Mouse (Mus musculus): Measurements from ENCODE around the gene Tmem81. TPM values are rescaled to one million over a fixed set of nuclear protein-coding genes. Genes with fewer than 3 reads are reported as not detected.

Gene Tmem81
- polyA plus RNA-seq, 1 experiment: 1.9 TPM

DNA sequence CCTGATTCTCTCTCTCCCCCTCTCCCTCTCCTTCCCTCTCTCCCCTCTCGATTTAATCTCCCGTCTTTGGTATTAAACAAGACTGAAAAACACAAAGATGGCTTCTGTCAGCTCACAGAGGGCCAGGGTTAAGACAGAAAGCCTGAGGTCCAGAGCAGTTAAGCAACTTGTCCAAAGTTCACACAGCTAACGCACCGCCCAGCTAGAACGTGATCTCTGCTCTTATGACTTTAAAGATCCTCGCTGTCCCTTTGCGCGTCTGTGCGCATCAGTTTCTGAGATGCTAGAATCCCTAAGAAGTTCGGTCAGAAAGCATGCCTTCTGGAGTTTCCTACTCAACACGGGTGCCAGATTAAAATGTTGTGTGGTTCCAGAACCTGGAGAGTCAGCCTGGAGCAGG, 13.7 kb downstream of the Tmem81 start:
- H3K27me3 ChIP-seq (ENCODE audit: control insufficient read depth, insufficient read depth, insufficient read length): peaks cover 61% of the 10 kb centered on the region
- H3K4me3 ChIP-seq: no peak overlapping the region
- H3K4me2 ChIP-seq (ENCODE audit: low read depth): no peak overlapping the region
- H3K36me3 ChIP-seq (ENCODE audit: control insufficient read depth, insufficient read depth): no peaks in the 10 kb centered on the region
- no peak overlapping the region for H3ac ChIP-seq (ENCODE audit: control insufficient read depth, insufficient read length)
- TF ChIP-seq SRF (IDR thresholded peaks at IDR 0.05; ENCODE audit: control insufficient read depth, insufficient read length, low read depth) (no peak), USF1 (IDR thresholded peaks at IDR 0.05; ENCODE audit: low read depth) (no peak), TCF3 (IDR thresholded peaks at IDR 0.05; ENCODE audit: insufficient read length, low read depth) (no peak), MYOD1 (IDR thresholded peaks at IDR 0.05; ENCODE audit: control insufficient read depth in 1 of 3, insufficient read length in 2 of 3, low read depth in 2 of 3) (no peak), REST (IDR thresholded peaks at IDR 0.05; ENCODE audit: insufficient read depth, insufficient read length) (no peak)
- H3K79me2 ChIP-seq (ENCODE audit: control insufficient read depth, insufficient read depth): no peaks in the 10 kb centered on the region

DNA sequence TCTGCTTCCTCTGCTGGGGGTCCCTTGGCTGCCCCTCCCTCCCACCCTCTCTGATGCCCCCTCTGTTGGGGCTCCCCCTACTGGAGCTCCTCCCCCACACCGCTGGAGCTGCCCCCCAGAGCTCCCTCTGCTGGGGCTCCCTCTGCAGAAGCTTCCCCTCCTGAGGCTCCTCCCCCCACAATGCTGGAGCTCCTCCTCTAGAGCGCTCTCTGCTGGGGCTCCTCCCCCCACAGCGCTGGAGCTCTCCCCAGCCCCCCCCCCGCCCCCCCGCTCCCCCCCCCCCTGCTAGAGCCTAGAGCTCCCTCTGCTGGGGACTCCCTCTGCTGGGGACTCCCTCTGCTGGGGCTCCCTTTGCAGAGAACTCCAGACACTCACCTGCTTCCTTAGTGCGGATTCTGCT, 14.7 kb downstream of the Tmem81 start:
- H3K36me3 ChIP-seq (ENCODE audit: control insufficient read depth, insufficient read depth): no peaks in the 10 kb centered on the region
- H3K4me2 ChIP-seq (ENCODE audit: low read depth): no peak overlapping the region
- H3K4me3 ChIP-seq: no peak overlapping the region
- no peak for TF ChIP-seq USF1 (IDR thresholded peaks at IDR 0.05; ENCODE audit: low read depth)
- no peak for TF ChIP-seq MYOD1 (IDR thresholded peaks at IDR 0.05; ENCODE audit: control insufficient read depth in 1 of 3, insufficient read length in 2 of 3, low read depth in 2 of 3)
- no peak for TF ChIP-seq CEBPB (IDR thresholded peaks at IDR 0.05; ENCODE audit: insufficient read depth, poor library complexity, severe bottlenecking)
- no peak for TF ChIP-seq REST (IDR thresholded peaks at IDR 0.05; ENCODE audit: insufficient read depth, insufficient read length)
- no peak for TF ChIP-seq SRF (IDR thresholded peaks at IDR 0.05; ENCODE audit: control insufficient read depth, insufficient read length, low read depth)
- TF ChIP-seq POLR2A (IDR thresholded peaks at IDR 0.05; ENCODE audit: insufficient read length, low read depth): no peak
- no peak for TF ChIP-seq TCF12 (IDR thresholded peaks at IDR 0.05; ENCODE audit: insufficient read depth, poor library complexity, severe bottlenecking)
- TF ChIP-seq MYOG (IDR thresholded peaks at IDR 0.05; ENCODE audit: control insufficient read depth in 1 of 3, insufficient read depth in 1 of 3, insufficient read length in 2 of 3, low read depth in 2 of 3): no peak
- TF ChIP-seq TCF3 (IDR thresholded peaks at IDR 0.05; ENCODE audit: insufficient read length, low read depth): no peak
- no peak for TF ChIP-seq POLR2AphosphoS2 (IDR thresholded peaks at IDR 0.05; ENCODE audit: insufficient read length, low read depth)
- TF ChIP-seq E2F4 (IDR thresholded peaks at IDR 0.05; ENCODE audit: insufficient read depth): no peak
- no peak for TF ChIP-seq MAX (IDR thresholded peaks at IDR 0.05; ENCODE audit: low read depth)
- no peak overlapping the region for H3ac ChIP-seq (ENCODE audit: control insufficient read depth, insufficient read length)
- H3K79me2 ChIP-seq (ENCODE audit: control insufficient read depth, insufficient read depth): no peaks in the 10 kb centered on the region
- peaks cover 60% of the 10 kb centered on the region for H3K27me3 ChIP-seq (ENCODE audit: control insufficient read depth, insufficient read depth, insufficient read length)

DNA sequence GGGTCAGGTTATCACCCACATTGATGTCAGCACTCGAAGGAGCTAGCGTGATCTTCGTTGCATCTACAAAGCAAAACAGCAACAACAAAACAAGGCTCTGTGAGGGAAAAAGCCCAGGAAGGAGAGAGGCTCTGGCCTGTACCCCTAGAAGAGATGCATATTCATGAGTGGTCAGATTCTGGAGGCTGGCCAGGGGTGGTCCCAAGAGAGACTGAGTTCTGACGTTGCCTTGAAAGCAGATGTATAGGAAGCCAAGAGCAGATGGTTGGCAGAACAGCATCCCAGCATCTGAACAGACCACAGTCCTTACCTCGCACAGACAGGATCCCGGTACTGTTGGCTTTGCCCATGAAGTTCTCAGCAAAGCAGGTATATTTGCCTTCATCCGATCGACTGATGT, 17.0 kb downstream of the Tmem81 start:
- TF ChIP-seq MAX (IDR thresholded peaks at IDR 0.05; ENCODE audit: low read depth) (no peak), MYOD1 (IDR thresholded peaks at IDR 0.05; ENCODE audit: control insufficient read depth in 1 of 3, insufficient read length in 2 of 3, low read depth in 2 of 3) (no peak), CEBPB (IDR thresholded peaks at IDR 0.05; ENCODE audit: insufficient read depth, poor library complexity, severe bottlenecking) (no peak), TCF12 (IDR thresholded peaks at IDR 0.05; ENCODE audit: insufficient read depth, poor library complexity, severe bottlenecking) (no peak)
- H3K27me3 ChIP-seq (ENCODE audit: control insufficient read depth, insufficient read depth, insufficient read length): peaks cover 60% of the 10 kb centered on the region

DNA sequence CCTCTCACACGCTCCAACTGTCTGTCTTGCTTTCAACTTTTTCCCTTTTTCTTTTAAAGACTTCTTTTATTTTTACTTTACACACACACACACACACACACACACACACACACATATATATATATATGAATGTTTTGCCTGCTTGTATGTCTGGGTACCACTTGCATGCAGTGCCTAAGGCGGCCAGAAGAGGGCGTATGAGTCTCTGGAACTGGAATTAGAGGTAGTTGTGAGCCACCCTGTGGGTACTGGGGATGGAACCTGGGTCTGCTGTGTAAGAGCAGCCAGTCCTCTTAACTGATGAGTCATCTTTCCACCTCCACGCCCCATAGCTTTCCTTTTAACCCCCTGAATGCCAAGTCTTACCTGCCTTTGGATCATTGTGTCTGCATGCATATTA, 17.9 kb downstream of the Tmem81 start:
- H3K79me2 ChIP-seq (ENCODE audit: control insufficient read depth, insufficient read depth): no peaks in the 10 kb centered on the region
- H3ac ChIP-seq (ENCODE audit: control insufficient read depth, insufficient read length): no peak overlapping the region
- no peak overlapping the region for H3K4me3 ChIP-seq
- H3K4me2 ChIP-seq (ENCODE audit: low read depth): no peak overlapping the region
- no peak for TF ChIP-seq POLR2AphosphoS2 (IDR thresholded peaks at IDR 0.05; ENCODE audit: insufficient read length, low read depth)
- TF ChIP-seq CEBPB (IDR thresholded peaks at IDR 0.05; ENCODE audit: insufficient read depth, poor library complexity, severe bottlenecking): no peak
- no peak for TF ChIP-seq MYOD1 (IDR thresholded peaks at IDR 0.05; ENCODE audit: control insufficient read depth in 1 of 3, insufficient read length in 2 of 3, low read depth in 2 of 3)
- no peak for TF ChIP-seq E2F4 (IDR thresholded peaks at IDR 0.05; ENCODE audit: insufficient read depth)
- TF ChIP-seq SRF (IDR thresholded peaks at IDR 0.05; ENCODE audit: control insufficient read depth, insufficient read length, low read depth): no peak
- TF ChIP-seq REST (IDR thresholded peaks at IDR 0.05; ENCODE audit: insufficient read depth, insufficient read length): no peak
- H3K27me3 ChIP-seq (ENCODE audit: control insufficient read depth, insufficient read depth, insufficient read length): peaks cover 59% of the 10 kb centered on the region
- H3K36me3 ChIP-seq (ENCODE audit: control insufficient read depth, insufficient read depth): no peaks in the 10 kb centered on the region

More for the DNA sequence above, 17.0 kb downstream of the Tmem81 start:
- no peak overlapping the region for H3K4me2 ChIP-seq (ENCODE audit: low read depth)
- H3ac ChIP-seq (ENCODE audit: control insufficient read depth, insufficient read length): no peak overlapping the region
- no peaks in the 10 kb centered on the region for H3K36me3 ChIP-seq (ENCODE audit: control insufficient read depth, insufficient read depth)
- no peaks in the 10 kb centered on the region for H3K79me2 ChIP-seq (ENCODE audit: control insufficient read depth, insufficient read depth)
- no peak overlapping the region for H3K4me3 ChIP-seq

DNA sequence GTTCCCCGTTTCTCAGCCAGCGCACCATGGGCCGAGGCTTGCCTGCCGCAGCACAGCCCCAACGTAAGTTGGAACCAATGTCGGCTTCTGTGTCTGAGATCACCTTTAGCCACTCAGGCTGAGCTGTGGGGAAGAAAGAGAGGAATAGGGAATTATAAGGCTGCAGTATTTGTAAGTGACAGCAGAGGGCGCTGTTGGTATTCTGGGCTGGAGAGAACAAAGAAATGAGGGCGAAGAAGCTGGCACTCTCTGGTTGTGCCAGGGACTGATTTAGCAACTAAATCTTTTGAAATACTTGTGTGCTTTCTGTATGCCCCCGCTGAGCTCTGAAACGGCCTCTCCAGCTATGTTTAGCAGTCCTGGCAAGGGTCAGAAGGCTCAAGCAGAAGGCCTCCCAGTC, 19.8 kb downstream of the Tmem81 start:
- Histone ChIP-seq H3K79me2 (ENCODE audit: control insufficient read depth, insufficient read depth) (no peaks in the 10 kb centered on the region), H3ac (ENCODE audit: control insufficient read depth, insufficient read length) (no peak overlapping the region), H3K4me3 (no peak overlapping the region), H3K27me3 (ENCODE audit: control insufficient read depth, insufficient read depth, insufficient read length) (peaks cover 68% of the 10 kb centered on the region), H3K4me2 (ENCODE audit: low read depth) (no peak overlapping the region), H3K36me3 (ENCODE audit: control insufficient read depth, insufficient read depth) (no peaks in the 10 kb centered on the region)
- TF ChIP-seq SRF (IDR thresholded peaks at IDR 0.05; ENCODE audit: control insufficient read depth, insufficient read length, low read depth) (no peak), CEBPB (IDR thresholded peaks at IDR 0.05; ENCODE audit: insufficient read depth, poor library complexity, severe bottlenecking) (no peak), USF1 (IDR thresholded peaks at IDR 0.05; ENCODE audit: low read depth) (no peak)

DNA sequence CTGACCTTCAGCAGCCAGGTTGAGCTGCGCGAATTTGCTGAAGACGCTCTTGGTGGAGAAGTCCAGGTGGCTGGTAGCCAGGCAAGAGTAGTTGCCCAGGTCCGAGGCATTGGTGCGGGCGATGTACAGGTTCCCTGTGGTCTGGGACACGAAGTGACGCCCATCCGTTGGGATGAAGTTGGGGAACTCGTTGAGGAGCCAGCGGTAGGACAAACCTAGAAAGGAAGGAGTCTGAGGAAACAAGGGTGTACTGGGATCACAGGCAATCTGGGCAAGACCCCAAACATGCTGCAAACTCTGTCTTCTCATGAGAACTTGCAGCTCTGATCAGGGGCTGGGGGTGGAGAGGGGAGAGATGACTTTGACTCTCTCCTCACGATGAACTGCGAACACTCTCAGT, 22.0 kb downstream of the Tmem81 start:
- peaks cover 75% of the 10 kb centered on the region for H3K27me3 ChIP-seq (ENCODE audit: control insufficient read depth, insufficient read depth, insufficient read length)
- TF ChIP-seq POLR2AphosphoS2 (IDR thresholded peaks at IDR 0.05; ENCODE audit: insufficient read length, low read depth) (no peak), TCF12 (IDR thresholded peaks at IDR 0.05; ENCODE audit: insufficient read depth, poor library complexity, severe bottlenecking) (no peak), POLR2A (IDR thresholded peaks at IDR 0.05; ENCODE audit: insufficient read length, low read depth) (no peak), MAX (IDR thresholded peaks at IDR 0.05; ENCODE audit: low read depth) (no peak), MYOD1 (IDR thresholded peaks at IDR 0.05; ENCODE audit: control insufficient read depth in 1 of 3, insufficient read length in 2 of 3, low read depth in 2 of 3) (no peak), SRF (IDR thresholded peaks at IDR 0.05; ENCODE audit: control insufficient read depth, insufficient read length, low read depth) (no peak), CEBPB (IDR thresholded peaks at IDR 0.05; ENCODE audit: insufficient read depth, poor library complexity, severe bottlenecking) (no peak), REST (IDR thresholded peaks at IDR 0.05; ENCODE audit: insufficient read depth, insufficient read length) (no peak), MYOG (IDR thresholded peaks at IDR 0.05; ENCODE audit: control insufficient read depth in 1 of 3, insufficient read depth in 1 of 3, insufficient read length in 2 of 3, low read depth in 2 of 3) (no peak), USF1 (IDR thresholded peaks at IDR 0.05; ENCODE audit: low read depth) (no peak), TCF3 (IDR thresholded peaks at IDR 0.05; ENCODE audit: insufficient read length, low read depth) (no peak), E2F4 (IDR thresholded peaks at IDR 0.05; ENCODE audit: insufficient read depth) (no peak)
- H3K79me2 ChIP-seq (ENCODE audit: control insufficient read depth, insufficient read depth): no peaks in the 10 kb centered on the region
- no peak overlapping the region for H3ac ChIP-seq (ENCODE audit: control insufficient read depth, insufficient read length)
- H3K36me3 ChIP-seq (ENCODE audit: control insufficient read depth, insufficient read depth): no peaks in the 10 kb centered on the region
- H3K4me3 ChIP-seq: no peak overlapping the region
- no peak overlapping the region for H3K4me2 ChIP-seq (ENCODE audit: low read depth)
